Mouse (Mus musculus) gastrocnemius, postnatal 10 days (tissue): ENCODE measurements at regions not wholly inside any gene's neighbourhood (a gene's known extent, or its start where the extent isn't known, plus 50 kb on each side); places are given as distances from the start of the nearest gene placed in this dataset.

Experiments
- DNase-seq: peaks from one replicate; pipeline ENCODE4 v3.0.0; 2021; ENCODE audit warnings: mixed read lengths

GRCm38 (mm10) chr8:79515282-79515783 is 116.0 kb upstream of the Smad1 start:
- DNase-seq: no peak

- no peak for DNase-seq
Measured at GRCm38 (mm10) chr8:79514655-79515278, 115.4 kb upstream of the Smad1 start.

- no peak for DNase-seq
Measured at GRCm38 (mm10) chr8:79508597-79508996, 109.3 kb upstream of the Smad1 start.

GRCm38 (mm10) chr8:79505381-79505780 is 106.1 kb upstream of the Smad1 start:
- no peak for DNase-seq

GRCm38 (mm10) chr8:79503906-79504305 is 104.6 kb upstream of the Smad1 start:
- no peak for DNase-seq

GRCm38 (mm10) chr8:79502062-79502461 is 102.7 kb upstream of the Smad1 start:
- DNase-seq: no peak

- DNase-seq: no peak
Measured at GRCm38 (mm10) chr8:79501238-79501637, 101.9 kb upstream of the Smad1 start.

- no peak for DNase-seq
Measured at GRCm38 (mm10) chr8:79499258-79499657, 99.9 kb upstream of the Smad1 start.

GRCm38 (mm10) chr8:79498611-79499010 is 99.3 kb upstream of the Smad1 start:
- no peak for DNase-seq

- DNase-seq: no peak
Measured at GRCm38 (mm10) chr8:79491156-79491698, 91.9 kb upstream of the Smad1 start.

GRCm38 (mm10) chr8:79490739-79491138 is 91.4 kb upstream of the Smad1 start:
- no peak for DNase-seq

GRCm38 (mm10) chr8:79488861-79489260 is 89.5 kb upstream of the Smad1 start:
- DNase-seq: no peak

- no peak for DNase-seq
Measured at GRCm38 (mm10) chr8:79487597-79487996, 88.3 kb upstream of the Smad1 start.

- no peak for DNase-seq
Measured at GRCm38 (mm10) chr8:79479326-79479725, 80.0 kb upstream of the Smad1 start.

- DNase-seq: no peak
Measured at GRCm38 (mm10) chr8:79476012-79476411, 76.7 kb upstream of the Smad1 start.

GRCm38 (mm10) chr8:79474679-79475078 is 75.4 kb upstream of the Smad1 start:
- DNase-seq: no peak

GRCm38 (mm10) chr8:79452101-79452500 is 52.8 kb upstream of the Smad1 start:
- DNase-seq: no peak

GRCm38 (mm10) chr8:79449453-79449852 is 50.1 kb upstream of the Smad1 start:
- no peak for DNase-seq
